Mouse (Mus musculus): Measurements from ENCODE around the gene Rmdn3.

DNA sequence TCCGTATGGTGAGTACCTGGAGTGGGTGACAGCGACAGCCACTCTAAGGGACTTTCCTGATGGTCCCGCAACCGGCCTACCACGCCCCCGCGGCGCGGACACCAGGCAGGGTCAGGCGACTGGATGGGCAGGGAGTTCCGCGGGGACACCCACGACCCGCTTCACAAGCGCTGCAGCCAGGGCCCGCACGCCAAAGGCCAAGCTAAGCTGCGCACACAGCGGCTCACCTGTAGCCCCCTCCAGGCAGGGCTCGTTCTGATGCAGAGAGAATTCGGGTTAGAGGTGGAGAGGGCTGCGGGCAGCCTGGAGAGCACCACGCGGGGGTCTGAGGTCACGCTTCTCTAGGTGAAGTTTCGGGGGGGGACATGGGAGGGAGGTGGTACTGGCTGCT is 11.0 kb upstream of the Rmdn3 start:
- no peak for TF ChIP-seq CTCF (IDR thresholded peaks at IDR 0.05; ENCODE audit: low read depth, low read length)
- TF ChIP-seq POLR2A (IDR thresholded peaks at IDR 0.05; ENCODE audit: borderline replicate concordance, low read depth, low read length), result no peak
